26 mouse cellular contexts compared by ENCODE assay signal in genomic region chr3:57963965-57964364, GRCm38 (mm10).
"Had no signal": no experiment of that assay in that cellular context is flagged by ENCODE, and none has a peak within 500 bp of the region (broad histone marks: within the 10 kb centered on the region; RNA-seq: fewer than 3 reads in every experiment).

No protein-coding gene starts in this region.

- H3K4me1 ChIP-seq: embryonic facial prominence, embryonic 10.5 days; embryonic facial prominence, embryonic 12.5 days; embryonic facial prominence, embryonic 13.5 days; embryonic facial prominence, embryonic 15.5 days; forebrain, embryonic 10.5 days; forebrain, embryonic 12.5 days; forebrain, embryonic 13.5 days; forebrain, embryonic 15.5 days; heart, embryonic 10.5 days had no signal

- H3K9ac ChIP-seq: embryonic facial prominence, embryonic 12.5 days; embryonic facial prominence, embryonic 13.5 days; embryonic facial prominence, embryonic 15.5 days; forebrain, embryonic 12.5 days; forebrain, embryonic 13.5 days; forebrain, embryonic 15.5 days; forebrain, postnatal 0 days had no signal

- ATAC-seq: forebrain, embryonic 13.5 days; forebrain, embryonic 15.5 days; forebrain, embryonic 16.5 days; forebrain, postnatal 0 days had no signal

- H3K36me3 ChIP-seq: embryonic facial prominence, embryonic 10.5 days; embryonic facial prominence, embryonic 12.5 days; embryonic facial prominence, embryonic 13.5 days; embryonic facial prominence, embryonic 15.5 days; forebrain, embryonic 10.5 days; forebrain, embryonic 12.5 days; forebrain, embryonic 15.5 days; heart, embryonic 10.5 days had no signal

- DNase-seq: cerebellum, adult 9-10 months; cerebellum, adult 9-11 months; cerebellum, postnatal 10 days; cerebellum, postnatal 14 days; cerebellum, postnatal 25 days; cerebellum, postnatal 36 days; embryo, embryonic 11 days; forebrain, postnatal 0 days; gastrocnemius, adult 2 months; gastrocnemius, postnatal 10 days; gastrocnemius, postnatal 14 days; gastrocnemius, postnatal 25 days; gastrocnemius, postnatal 36 days; heart, adult 18-20 months; heart, adult 2 months had no signal

- H3K27ac ChIP-seq: embryonic facial prominence, embryonic 10.5 days; embryonic facial prominence, embryonic 12.5 days; embryonic facial prominence, embryonic 13.5 days; embryonic facial prominence, embryonic 15.5 days; forebrain, embryonic 10.5 days; forebrain, embryonic 12.5 days; forebrain, embryonic 13.5 days; forebrain, embryonic 15.5 days; gastrocnemius, adult 2 months; heart, adult 2 months; heart, embryonic 10.5 days had no signal

- H3K27me3 ChIP-seq: embryonic facial prominence, embryonic 12.5 days; embryonic facial prominence, embryonic 13.5 days; embryonic facial prominence, embryonic 15.5 days; forebrain, embryonic 12.5 days; forebrain, embryonic 13.5 days; forebrain, embryonic 15.5 days had no signal

- H3K4me2 ChIP-seq: embryonic facial prominence, embryonic 12.5 days; embryonic facial prominence, embryonic 13.5 days; embryonic facial prominence, embryonic 15.5 days; forebrain, embryonic 12.5 days; forebrain, embryonic 13.5 days; forebrain, embryonic 15.5 days had no signal

- H3K4me3 ChIP-seq: embryonic facial prominence, embryonic 10.5 days; embryonic facial prominence, embryonic 12.5 days; embryonic facial prominence, embryonic 13.5 days; embryonic facial prominence, embryonic 15.5 days; erythroblast, embryonic 14.5 days; forebrain, embryonic 10.5 days; forebrain, embryonic 12.5 days; forebrain, embryonic 13.5 days; forebrain, embryonic 15.5 days; gastrocnemius, adult 2 months; heart, adult 2 months; heart, embryonic 10.5 days had no signal

- H3K9me3 ChIP-seq: embryonic facial prominence, embryonic 10.5 days; embryonic facial prominence, embryonic 12.5 days; embryonic facial prominence, embryonic 13.5 days; embryonic facial prominence, embryonic 15.5 days; forebrain, embryonic 10.5 days; heart, embryonic 10.5 days had no signal
